In genomic region chr2:75424363-75424762, GRCm38 (mm10) we compare ENCODE assay signal across 12 mouse cellular contexts.
DNase-seq lines count a peak whose midpoint lies in the region; ATAC-seq and TF ChIP-seq lines count a peak whose summit lies in the region.
"Had no signal": no experiment of that assay in that cellular context is flagged by ENCODE, and none has a peak within 500 bp of the region (broad histone marks: within the 10 kb centered on the region; RNA-seq: fewer than 3 reads in every experiment).

No protein-coding gene starts in this region.

- no peaks in the 10 kb centered on the region for H3K9me3 ChIP-seq in kidney, embryonic 16.5 days (ENCODE audit: low read length)
- no peaks in the 10 kb centered on the region for H3K9me3 ChIP-seq in embryonic facial prominence, embryonic 14.5 days (ENCODE audit: control insufficient read depth, low read length)
- no peaks in the 10 kb centered on the region for H3K9me3 ChIP-seq in forebrain, embryonic 16.5 days (ENCODE audit: control insufficient read depth, low read length)
- no peaks in the 10 kb centered on the region for H3K9me3 ChIP-seq in midbrain, embryonic 16.5 days (replicated peaks; ENCODE audit: control insufficient read depth, low read length, poor library complexity, severe bottlenecking)
- H3K9me3 ChIP-seq: liver, embryonic 13.5 days had no signal

- TF ChIP-seq POLR2A in kidney, adult 2 months (IDR thresholded peaks at IDR 0.05; ENCODE audit: low read depth, low read length): no peak

- no peaks in the 10 kb centered on the region; the same call in 1 of the 2 replicates for H3K27me3 ChIP-seq in kidney, embryonic 16.5 days (ENCODE audit: insufficient read depth, low read length)
- H3K27me3 ChIP-seq in kidney, adult 2 months (replicated peaks; ENCODE audit: control insufficient read depth, insufficient read depth, low read length): no peaks in the 10 kb centered on the region
- H3K27me3 ChIP-seq in embryonic facial prominence, embryonic 14.5 days (replicated peaks; ENCODE audit: control insufficient read depth, insufficient read depth, low read length): peaks cover 9% of the 10 kb centered on the region
- no peaks in the 10 kb centered on the region for H3K27me3 ChIP-seq in forebrain, embryonic 16.5 days (replicated peaks; ENCODE audit: control insufficient read depth, insufficient read depth, low read length)
- no peaks in the 10 kb centered on the region for H3K27me3 ChIP-seq in midbrain, embryonic 16.5 days (ENCODE audit: control insufficient read depth, insufficient read depth, low read depth, low read length)
- H3K27me3 ChIP-seq: liver, embryonic 13.5 days had no signal

- ATAC-seq in kidney, embryonic 16.5 days (ENCODE audit: low FRiP score, low TSS enrichment): no peak
- no peak for ATAC-seq in embryonic facial prominence, embryonic 14.5 days (ENCODE audit: low read depth)
- no peak for ATAC-seq in forebrain, embryonic 16.5 days
- ATAC-seq in midbrain, embryonic 16.5 days: no peak

- peaks cover 19% of the 10 kb centered on the region; the same call in 1 of the 2 replicates for H3K4me1 ChIP-seq in kidney, embryonic 16.5 days (ENCODE audit: insufficient read depth, low read length)
- H3K4me1 ChIP-seq in kidney, adult 2 months (ENCODE audit: control insufficient read depth, insufficient read depth, low read length): no peaks in the 10 kb centered on the region
- no peaks in the 10 kb centered on the region; the same call in none of the 2 replicates for H3K4me1 ChIP-seq in embryonic facial prominence, embryonic 14.5 days (ENCODE audit: control insufficient read depth, insufficient read depth, low read length)
- H3K4me1 ChIP-seq in forebrain, embryonic 16.5 days (replicated peaks; ENCODE audit: control insufficient read depth, insufficient read depth, low read length): peaks cover 29% of the 10 kb centered on the region
- peaks cover 29% of the 10 kb centered on the region for H3K4me1 ChIP-seq in midbrain, embryonic 16.5 days (ENCODE audit: control insufficient read depth, insufficient read depth, low read length)
- H3K4me1 ChIP-seq: liver, embryonic 13.5 days had no signal

- H3K27ac ChIP-seq in kidney, embryonic 16.5 days (ENCODE audit: low read length): no peak overlapping the region
- H3K27ac ChIP-seq in kidney, adult 2 months (ENCODE audit: insufficient read depth, low read depth, low read length): no peak overlapping the region
- no peak overlapping the region for H3K27ac ChIP-seq in embryonic facial prominence, embryonic 14.5 days (replicated peaks; ENCODE audit: low read depth, low read length)
- H3K27ac ChIP-seq in forebrain, embryonic 16.5 days (ENCODE audit: low read length): no peak overlapping the region
- H3K27ac ChIP-seq in midbrain, embryonic 16.5 days (ENCODE audit: low read length): peak overlapping the region; percentile 65
- H3K27ac ChIP-seq: liver, embryonic 13.5 days; macrophage; stomach, postnatal 0 days had no signal

- peak overlapping the region; percentile 26; the same call in 1 of the 2 replicates for H3K4me2 ChIP-seq in kidney, embryonic 16.5 days (replicated peaks; ENCODE audit: low read depth, low read length)
- H3K4me2 ChIP-seq in embryonic facial prominence, embryonic 14.5 days (ENCODE audit: low read depth, low read length): peak overlapping the region; percentile 16
- H3K4me2 ChIP-seq in forebrain, embryonic 16.5 days (ENCODE audit: low read length): peak overlapping the region; percentile 26; the same call in 1 of the 2 replicates
- peak overlapping the region; percentile 31; the same call in 1 of the 2 replicates for H3K4me2 ChIP-seq in midbrain, embryonic 16.5 days (ENCODE audit: low read length)
- H3K4me2 ChIP-seq: liver, embryonic 13.5 days had no signal

- H3K36me3 ChIP-seq in kidney, embryonic 16.5 days (ENCODE audit: insufficient read depth, low read length): no peaks in the 10 kb centered on the region
- H3K36me3 ChIP-seq in kidney, adult 2 months (ENCODE audit: control insufficient read depth, insufficient read depth, low read length): no peaks in the 10 kb centered on the region
- H3K36me3 ChIP-seq in embryonic facial prominence, embryonic 14.5 days (ENCODE audit: control insufficient read depth, insufficient read depth, low read length): no peaks in the 10 kb centered on the region
- no peaks in the 10 kb centered on the region for H3K36me3 ChIP-seq in forebrain, embryonic 16.5 days (ENCODE audit: control insufficient read depth, insufficient read depth)
- no peaks in the 10 kb centered on the region for H3K36me3 ChIP-seq in midbrain, embryonic 16.5 days (ENCODE audit: control insufficient read depth, insufficient read depth, low read length)
- H3K36me3 ChIP-seq: liver, embryonic 13.5 days had no signal

- H3K9ac ChIP-seq in kidney, embryonic 16.5 days (replicated peaks; ENCODE audit: low read length): no peak overlapping the region
- no peak overlapping the region for H3K9ac ChIP-seq in embryonic facial prominence, embryonic 14.5 days (ENCODE audit: low read depth, low read length)
- no peak overlapping the region for H3K9ac ChIP-seq in forebrain, embryonic 16.5 days (replicated peaks; ENCODE audit: low read depth, low read length)
- H3K9ac ChIP-seq in midbrain, embryonic 16.5 days (ENCODE audit: low read depth, low read length): no peak overlapping the region
- H3K9ac ChIP-seq: liver, embryonic 13.5 days had no signal

- no peak for DNase-seq in kidney, adult 2 months
- peak; percentile 35 for DNase-seq in embryonic facial prominence, embryonic 14.5 days (ENCODE audit: low spot score)
- DNase-seq in adrenal gland, adult (ENCODE audit: inconsistent age in 2 of 2, low spot score in 1 of 2): no peak
- no peak for DNase-seq in spleen, postnatal 36 days (ENCODE audit: low spot score in 2 of 2)
- DNase-seq: adrenal gland, postnatal 14 days; liver, embryonic 13.5 days; right cerebral cortex, postnatal 4 days had no signal

- no peak overlapping the region for H3K4me3 ChIP-seq in kidney, embryonic 16.5 days (ENCODE audit: low read length)
- H3K4me3 ChIP-seq in kidney, adult 2 months (ENCODE audit: insufficient read depth, low read depth, low read length): no peak overlapping the region
- H3K4me3 ChIP-seq in embryonic facial prominence, embryonic 14.5 days (ENCODE audit: low read depth, low read length): no peak overlapping the region
- H3K4me3 ChIP-seq in forebrain, embryonic 16.5 days (replicated peaks; ENCODE audit: low read length): no peak overlapping the region
- H3K4me3 ChIP-seq in midbrain, embryonic 16.5 days (ENCODE audit: low read depth, low read length): no peak overlapping the region
- H3K4me3 ChIP-seq: liver, embryonic 13.5 days had no signal

- WGBS in kidney, embryonic 16.5 days: 28% methylated on average over 7 of the region's 7 CpGs
- WGBS in kidney, adult 2 months: 55% methylated on average over 7 of the region's 7 CpGs
- WGBS in embryonic facial prominence, embryonic 14.5 days: 23% methylated on average over 7 of the region's 7 CpGs
- 10% methylated on average over 7 of the region's 7 CpGs for WGBS in forebrain, embryonic 16.5 days
- 10% methylated on average over 7 of the region's 7 CpGs for WGBS in midbrain, embryonic 16.5 days

- no peak for TF ChIP-seq CTCF in kidney, adult 2 months (conservative IDR thresholded peaks at IDR 0.05; ENCODE audit: insufficient read depth, insufficient read length, low read depth, low read length)
